Comparison of ENCODE assay signal across 7 mouse cellular contexts in genomic region chr4:58986540-58987190, GRCm38 (mm10). TPM values are rescaled to one million over a fixed set of nuclear protein-coding genes. Genes with fewer than 3 reads are reported as not detected.
DNase-seq lines count a peak whose midpoint lies in the region; ATAC-seq lines count a peak whose summit lies in the region.

Ptgr1 (minus strand) TSS chr4:58987119.

- peak within 1 kb of the TSS; percentile 69 for H3K9ac ChIP-seq in intestine, embryonic 15.5 days

- intact Hi-C loops in left cerebral cortex, postnatal 25 days (cut with DNase I), result loop anchor here (10.0 kb wide), 1 partner anchor 358 kb away; no protein-coding TSS in a partner anchor

- H3K36me3 ChIP-seq in intestine, embryonic 15.5 days, result no peaks in the 10 kb centered on the region

- peak within 1 kb of the TSS; percentile 90 for H3K4me2 ChIP-seq in intestine, embryonic 15.5 days (replicated peaks)

- peak; percentile 43 for DNase-seq in adipocyte (ENCODE audit: low spot score)
- peak; percentile 90 for DNase-seq in embryo, embryonic 11 days
- peak; percentile 65 for DNase-seq in gastrocnemius, postnatal 25 days
- DNase-seq in left cerebral cortex, postnatal 25 days (ENCODE audit: low spot score in 2 of 2), result peak; percentile 72 to 84
- DNase-seq in mesoderm, embryonic 11.5 days (ENCODE audit: low read depth, low spot score), result peak; percentile 88
- DNase-seq in skeletal muscle tissue, adult 2 months (ENCODE audit: low read depth, low spot score), result peak; percentile 85

- peak within 1 kb of the TSS; percentile 74 for H3K27ac ChIP-seq in intestine, embryonic 15.5 days

- no peaks in the 10 kb centered on the region; the same call in 1 of the 2 replicates for H3K4me1 ChIP-seq in intestine, embryonic 15.5 days (replicated peaks)

- WGBS in intestine, embryonic 15.5 days, result 1% methylated on average over 28 of the region's 28 CpGs

- no peaks in the 10 kb centered on the region for H3K9me3 ChIP-seq in intestine, embryonic 15.5 days

- ATAC-seq in intestine, embryonic 15.5 days, result peak; percentile 84

- peak within 1 kb of the TSS; percentile 71 for H3K4me3 ChIP-seq in intestine, embryonic 15.5 days (replicated peaks)

- H3K27me3 ChIP-seq in intestine, embryonic 15.5 days (replicated peaks), result no peaks in the 10 kb centered on the region

RNA-seq across cellular contexts. Expression of gene Ptgr1, which starts in this region (rescaled TPM):
- 1 to 10 TPM; 1.5 to 2.4 TPM for total RNA-seq in gastrocnemius, postnatal 25 days (2021)
- polyA plus RNA-seq in intestine, embryonic 15.5 days (2015; fragmentation: Nextera tagmentation; extraction: Ambion mirVana), result 39.2 and 39.3 TPM in 2 replicates
- 1 to 10 TPM; 1.5 to 1.8 TPM for total RNA-seq in left cerebral cortex, postnatal 25 days (2021)

Comparison
In these comparisons a context has a peak if more than half of its experiments do, and no peak if none do; other contexts are left out.
1. Peak in every context shown above with its lines: DNase-seq, ATAC-seq, H3K4me3 ChIP-seq and H3K27ac ChIP-seq.